Mouse (Mus musculus) small intestine, adult 2 months (tissue): ENCODE data around the gene Eya2.

Source experiments
- CTCF ChIP-seq: fragments of 200-500 bp; IDR thresholded peaks from 2 replicates; pipeline ENCODE4 v1.5.1; 2012; ENCODE audit warnings: low read depth, mild to moderate bottlenecking, control low read depth, inconsistent platforms, low read length, moderate library complexity, mixed read lengths; ENCODE audit not compliant: insufficient replicate concordance, insufficient read length; ENCODE audit errors: extremely low read depth
- POLR2A ChIP-seq: fragments of 200-500 bp; IDR thresholded peaks from 2 replicates; pipeline ENCODE4 v1.6.1; 2012; ENCODE audit warnings: low read depth, mild to moderate bottlenecking, control low read depth, inconsistent platforms, low read length, moderate library complexity

GRCm38 (mm10) chr2:165788005-165788404, 193.2 kb downstream of the Eya2 start:
- TF ChIP-seq CTCF (no peak), POLR2A (no peak)
